Mouse (Mus musculus) right cerebral cortex, postnatal 10 days (tissue): Measurements from ENCODE around the gene Slc11a2.
"Not testable (repeated sequence)": the region's sequence is repeated elsewhere in the genome, so short reads cannot be mapped to it uniquely, and the experiment has no call there.

Experiments
- DNase-seq, 2 experiments: peaks; one replicate each; pipeline ENCODE4 v3.0.0; 2021; ENCODE audit warnings: low spot score in 2 of 2

Gene Slc11a2

DNA sequence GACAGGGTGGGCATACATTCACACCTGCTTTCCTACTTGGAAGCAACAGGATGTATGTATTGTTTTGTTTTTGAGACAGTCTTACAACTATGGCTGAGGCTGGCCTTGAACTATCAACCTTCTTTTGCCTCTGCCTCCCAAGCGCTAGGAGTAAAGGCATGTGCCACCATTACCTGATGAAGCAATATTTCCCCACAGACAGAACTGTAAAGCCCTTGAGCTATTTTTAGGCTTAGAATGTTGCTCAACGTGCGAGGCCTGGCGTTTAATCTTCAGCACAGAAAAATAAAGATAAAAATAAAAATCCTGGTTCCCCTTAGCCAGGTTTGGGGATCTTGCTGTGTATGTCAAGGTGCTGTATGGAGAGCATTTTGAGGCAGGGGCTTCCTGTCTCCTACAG, 11.2 kb upstream of the Slc11a2 start:
- no peak for DNase-seq

DNA sequence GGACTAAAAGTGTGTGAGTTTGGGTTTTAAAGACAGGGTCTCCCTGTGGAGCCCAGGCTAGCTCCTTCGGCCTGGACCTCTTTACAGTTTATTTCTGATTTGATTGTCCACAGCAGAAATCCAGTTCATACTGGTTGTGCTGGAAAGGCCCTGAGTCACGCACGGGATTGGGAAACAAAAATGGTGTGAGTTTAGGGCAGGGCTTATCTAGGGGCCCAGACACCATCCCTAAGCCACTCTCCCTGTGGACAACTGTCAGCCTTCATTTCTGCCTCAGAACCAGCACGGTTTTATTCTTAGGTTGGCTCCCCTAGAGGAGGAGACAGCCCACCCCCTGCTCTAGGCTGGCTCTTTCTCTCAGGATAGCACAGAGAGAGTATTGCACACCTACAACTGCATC, 8.4 kb upstream of the Slc11a2 start:
- no peak for DNase-seq

DNA sequence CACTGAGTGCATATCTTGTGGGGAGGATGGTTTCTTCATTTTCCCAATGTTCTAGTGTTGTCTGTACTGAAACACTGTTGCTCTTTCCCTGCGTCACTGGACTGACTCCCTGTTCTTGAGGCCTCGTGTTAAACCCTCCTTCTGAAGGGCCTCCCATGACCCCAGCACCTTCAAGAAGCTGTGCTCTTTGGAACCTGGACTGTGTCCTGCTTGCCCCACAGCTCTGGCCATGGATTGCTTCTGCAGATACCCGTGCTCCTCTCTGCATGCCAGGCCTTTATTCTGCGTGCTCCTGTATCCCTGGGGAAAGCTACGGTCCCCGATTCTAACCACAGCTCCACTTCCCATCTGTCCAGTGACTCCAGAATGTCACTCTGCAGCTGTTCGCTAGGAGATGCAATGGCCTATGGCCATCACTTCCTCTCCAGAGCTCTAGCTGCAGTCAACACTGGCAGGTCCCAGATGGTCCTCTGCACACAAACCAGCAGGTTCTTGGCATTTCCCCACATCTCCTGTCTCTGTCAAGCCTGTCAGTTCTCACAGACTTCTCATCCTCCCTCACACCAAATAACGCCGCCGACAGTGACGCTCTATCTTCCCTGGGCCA, 5.2 kb upstream of the Slc11a2 start:
- DNase-seq: no peak

DNA sequence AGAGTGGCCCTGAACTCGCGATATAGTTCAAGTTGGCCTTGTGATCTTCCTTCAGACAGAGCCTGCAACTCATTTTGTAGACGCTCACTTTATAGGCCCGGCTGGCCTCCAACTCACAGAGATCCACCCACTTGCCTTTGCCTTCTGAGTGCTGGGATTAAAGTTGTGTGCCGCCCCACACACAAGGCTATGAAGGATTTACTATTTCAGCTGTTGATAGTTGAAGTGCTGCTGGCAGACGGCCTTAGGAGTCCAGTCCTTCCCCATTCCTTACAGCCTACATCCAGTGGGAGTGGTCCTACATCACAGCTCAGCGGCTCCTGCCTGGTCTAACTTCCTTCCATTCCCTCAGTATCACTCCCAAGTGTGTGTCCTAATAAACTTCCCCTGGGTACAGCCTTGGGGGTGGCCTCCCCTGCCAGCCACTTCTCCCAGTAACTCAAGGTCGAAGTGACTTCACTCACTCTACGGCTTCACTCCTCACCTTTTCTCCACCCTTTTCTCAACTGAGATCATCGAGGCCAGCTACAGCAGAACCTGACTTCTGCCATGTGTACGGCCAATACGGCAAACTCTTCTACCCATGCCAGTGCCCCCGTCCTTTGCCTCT, 3.5 kb upstream of the Slc11a2 start:
- no peak for DNase-seq

DNA sequence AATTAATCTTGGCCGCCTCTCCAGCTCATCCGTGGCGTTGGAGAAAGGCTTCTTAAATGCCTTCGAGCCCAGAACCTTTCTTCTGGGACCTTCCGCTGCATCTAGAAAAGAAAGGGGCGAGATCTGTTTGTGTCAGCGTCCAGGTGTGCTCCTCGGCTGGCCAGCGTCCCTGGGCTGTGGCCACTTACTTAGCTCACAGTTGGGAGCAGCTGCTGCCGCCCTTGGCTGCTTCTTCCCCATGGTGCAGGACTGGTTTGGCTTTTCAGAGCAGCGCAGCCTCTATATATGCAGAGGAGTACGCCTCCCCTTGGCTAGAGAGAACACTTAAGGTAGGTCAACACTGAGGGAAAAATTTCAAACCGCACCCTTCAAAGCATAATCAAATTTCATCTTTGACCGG, 956 bp downstream of the Slc11a2 start:
- DNase-seq: no peak

DNA sequence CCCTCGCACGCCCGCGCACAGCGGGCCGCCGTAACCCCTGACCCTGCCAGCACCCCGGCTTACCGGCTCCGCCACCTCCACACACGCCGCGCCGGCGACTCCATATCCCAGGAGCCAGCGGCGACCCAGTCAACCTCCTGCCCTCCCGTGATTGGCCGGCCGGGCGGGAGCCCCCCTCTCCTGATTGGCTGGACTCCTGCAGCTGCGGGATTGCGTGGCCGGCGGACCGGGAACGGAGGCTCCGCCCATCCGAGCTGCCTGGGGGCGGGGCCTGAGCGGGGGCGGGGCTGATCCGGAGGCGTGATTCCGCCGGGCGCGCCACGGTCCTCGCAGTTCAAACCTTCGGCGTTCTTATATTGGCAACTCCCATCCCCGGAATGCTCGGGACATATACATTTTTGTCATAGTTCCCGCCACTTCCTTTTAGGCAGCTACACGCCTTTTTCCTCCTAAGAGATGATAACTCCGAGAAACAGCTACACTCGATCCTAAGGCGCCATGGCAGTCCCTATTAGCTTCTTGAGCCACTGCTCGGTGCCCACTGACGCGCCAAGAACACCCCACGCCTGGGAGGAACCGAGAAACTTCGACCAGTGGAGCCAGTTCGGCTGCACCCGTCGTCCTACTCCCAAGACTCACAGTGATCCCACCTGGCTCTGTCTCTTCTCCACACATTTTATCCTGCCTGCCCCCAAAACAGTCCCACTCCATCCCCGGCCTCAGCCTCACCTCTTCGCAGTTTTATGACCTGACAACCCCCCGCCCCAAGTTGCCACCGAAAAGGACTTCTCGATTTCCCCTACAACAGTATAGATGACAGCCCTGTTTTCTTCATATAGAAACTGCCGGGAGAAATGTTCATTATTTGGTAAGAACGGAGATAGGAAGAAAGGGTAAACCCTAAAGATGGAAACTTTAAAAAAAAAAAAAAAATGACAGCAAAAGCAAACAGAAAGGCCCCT, 1.7 kb downstream of the Slc11a2 start:
- DNase-seq: peak; percentile 98

DNA sequence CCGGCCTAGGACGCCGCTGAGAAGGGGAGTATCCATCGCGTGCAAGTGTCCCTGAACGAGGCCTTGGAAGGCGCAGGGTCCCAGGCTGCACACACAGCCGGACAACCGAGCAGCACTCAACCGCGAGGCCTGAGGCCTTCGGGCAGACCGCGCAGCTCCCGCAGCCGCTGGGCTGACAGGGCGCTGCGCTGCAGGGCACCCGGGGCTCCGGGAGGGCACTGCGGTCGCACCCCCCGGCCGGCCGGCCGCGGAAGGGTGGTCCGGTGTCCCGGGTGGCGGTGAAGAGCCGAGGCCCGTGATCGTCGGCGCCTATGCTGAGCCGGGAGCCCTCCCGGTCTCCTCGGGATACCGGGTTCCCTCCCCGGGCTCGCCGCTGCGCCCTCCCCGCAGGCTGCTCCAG, 2.4 kb downstream of the Slc11a2 start:
- DNase-seq: peak in 1 of 2 experiments; percentile 54

DNA sequence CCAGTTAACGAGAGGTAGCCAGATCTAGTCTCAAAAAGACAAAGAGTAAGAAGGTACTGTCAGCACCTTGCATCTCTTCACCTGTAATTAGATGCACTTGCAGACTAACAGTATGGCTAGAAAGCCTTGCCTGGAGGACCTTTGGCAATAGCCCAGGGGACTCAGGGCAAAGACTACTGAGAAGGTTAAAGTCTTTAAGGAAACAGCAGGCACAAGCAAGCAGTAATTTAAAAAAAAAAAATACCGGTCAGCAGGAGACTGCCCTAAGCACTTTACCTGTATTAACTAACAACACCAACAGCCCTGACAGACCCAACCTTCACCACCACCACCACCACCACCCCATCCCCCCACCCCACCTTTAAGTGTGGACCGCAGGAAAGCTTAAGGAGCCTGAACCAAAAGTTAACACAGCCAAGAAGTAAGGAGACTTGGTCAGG, 3.1 kb downstream of the Slc11a2 start, which contains the start of gene Gm5475:
TSS of gene Gm5475 (plus strand) at position 390 of the 440 bp plus-strand sequence.
- not testable (repeated sequence) for DNase-seq

DNA sequence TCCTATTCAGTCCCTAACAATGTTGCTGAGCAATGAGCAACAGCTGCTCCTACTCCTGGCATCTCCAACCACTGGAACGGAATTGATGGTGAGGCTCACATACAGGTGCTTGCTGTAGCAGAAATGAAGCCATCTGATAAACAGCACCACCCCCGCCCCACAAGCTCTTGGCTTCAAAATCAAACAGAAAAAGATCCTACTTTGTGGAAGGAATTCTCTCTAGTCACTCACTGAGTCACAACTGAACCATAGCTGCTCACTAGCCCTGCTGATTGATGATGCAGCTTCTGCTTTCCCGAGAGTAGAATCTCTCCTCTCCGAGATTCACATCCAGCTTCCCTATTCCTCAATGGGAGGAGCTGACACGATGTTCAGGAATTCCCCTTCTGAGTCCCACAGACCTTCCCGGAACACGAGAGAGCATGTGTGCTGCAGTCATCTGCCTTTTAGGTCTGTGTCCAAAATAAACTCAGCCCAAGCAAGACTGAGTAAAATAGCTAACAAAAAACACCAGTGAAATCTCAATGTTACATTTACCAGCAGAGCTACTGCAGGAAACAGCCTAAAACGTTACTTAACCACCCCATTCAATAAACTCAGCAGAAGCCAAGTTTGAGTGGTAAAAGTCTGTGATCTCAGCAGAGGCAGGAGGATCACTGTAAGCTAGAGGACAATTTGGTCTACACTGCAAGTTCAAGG, 3.7 kb downstream of the Slc11a2 start:
- no peak for DNase-seq

DNA sequence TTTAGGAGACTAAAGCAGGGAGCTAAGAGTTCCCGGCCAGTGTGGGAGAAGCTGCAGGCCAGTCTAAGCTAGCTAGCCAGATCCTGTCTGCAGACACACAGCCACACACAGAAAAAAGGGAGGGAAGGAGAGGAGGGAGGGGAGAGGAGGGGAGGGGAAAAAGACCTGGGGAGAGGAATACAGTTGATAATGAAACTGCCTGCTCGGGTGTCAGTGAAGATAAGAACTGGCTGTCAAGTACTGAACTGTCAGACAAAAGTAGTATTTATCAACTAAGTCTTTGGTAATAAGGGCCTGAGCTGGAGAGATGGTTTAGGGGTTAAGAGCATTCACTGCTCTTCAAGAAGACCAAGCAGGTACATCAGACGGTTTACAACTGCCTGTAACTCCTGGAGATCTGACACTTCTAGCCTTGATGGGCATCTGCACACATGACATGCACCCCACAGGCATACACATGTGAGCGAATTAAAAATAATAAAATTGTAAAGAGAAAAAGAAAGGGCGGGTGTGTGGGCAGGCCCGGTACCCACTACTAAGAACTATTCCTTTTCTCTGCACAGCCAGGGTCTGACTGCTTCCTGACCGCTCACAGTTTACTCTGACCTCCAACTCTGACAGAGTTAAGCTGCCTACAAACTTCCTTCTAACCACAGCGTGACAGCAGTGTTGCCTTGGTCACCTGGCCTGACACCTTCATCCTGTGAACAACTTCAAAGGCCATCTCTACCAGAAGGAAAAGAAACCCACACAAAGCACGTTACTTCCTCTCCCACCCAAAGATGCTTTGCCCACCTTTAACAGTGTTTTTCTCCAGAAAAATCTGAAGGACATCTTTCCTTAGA, 4.7 kb downstream of the Slc11a2 start:
- no peak for DNase-seq

DNA sequence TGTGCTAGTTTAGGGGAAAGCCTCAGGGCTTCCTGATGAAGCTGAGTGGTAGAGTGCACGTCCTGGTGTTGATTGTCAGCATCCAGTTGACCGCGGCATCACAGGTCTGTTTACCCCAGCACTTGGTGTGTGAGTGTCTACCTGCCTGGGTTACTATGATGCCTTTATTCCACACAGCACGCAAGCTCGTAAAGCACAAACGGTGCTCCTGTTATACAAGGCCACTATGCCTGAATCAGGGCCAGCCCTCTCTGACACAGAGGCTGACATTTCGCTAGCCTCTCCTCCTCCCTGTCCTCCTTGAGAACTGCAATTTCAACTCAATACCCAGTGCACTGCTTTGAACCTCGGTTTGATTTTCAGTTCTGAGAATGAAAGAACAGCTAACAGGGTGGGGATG, 5.6 kb downstream of the Slc11a2 start:
- DNase-seq: no peak

DNA sequence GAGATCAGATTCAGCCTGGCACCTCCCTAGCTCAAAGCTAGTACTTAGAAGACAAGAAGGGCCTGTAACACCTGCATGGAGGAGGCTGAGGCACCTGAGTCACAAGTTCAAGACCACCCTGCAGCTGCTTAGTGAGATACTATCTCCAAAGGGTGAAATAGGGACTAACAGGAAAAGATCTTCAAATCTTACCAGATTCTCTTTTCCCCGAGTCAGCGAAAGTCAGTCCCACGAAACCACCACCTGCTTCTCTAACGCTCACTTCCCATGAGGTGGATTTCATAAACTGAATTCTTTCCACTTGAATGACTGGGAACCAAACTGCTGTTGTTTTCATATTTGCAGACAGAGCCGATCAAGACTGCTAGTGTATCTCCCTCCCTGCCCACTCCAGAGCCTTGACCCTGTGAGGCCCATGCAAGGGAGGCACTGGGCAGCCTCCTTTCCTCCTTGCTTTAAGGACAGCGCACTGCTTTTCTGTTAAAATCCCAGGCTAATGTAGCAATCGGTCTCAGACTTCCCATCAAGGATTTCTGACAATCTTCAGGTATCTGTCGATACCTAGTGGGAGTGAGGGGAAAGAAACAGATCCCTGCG, 6.9 kb downstream of the Slc11a2 start:
- DNase-seq: no peak

DNA sequence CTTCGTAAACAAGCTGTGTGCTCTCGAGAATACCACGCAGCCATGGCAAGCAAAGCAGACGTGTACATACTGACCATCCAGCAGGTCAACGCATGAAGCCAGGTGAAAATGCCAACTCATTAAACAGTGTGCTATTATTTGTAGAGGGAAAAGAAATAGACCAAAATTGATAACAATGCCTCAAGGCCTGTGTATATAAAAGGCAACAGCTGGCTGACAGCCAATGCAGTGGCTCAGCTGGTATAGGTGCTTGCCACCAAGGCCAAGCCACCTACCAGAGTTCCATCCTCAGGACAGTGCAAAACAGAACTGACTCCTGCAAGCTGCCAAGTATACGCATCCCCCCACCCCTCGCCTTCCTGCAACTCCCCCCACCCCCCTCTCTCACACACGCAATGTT, 9.2 kb downstream of the Slc11a2 start:
- no peak for DNase-seq

DNA sequence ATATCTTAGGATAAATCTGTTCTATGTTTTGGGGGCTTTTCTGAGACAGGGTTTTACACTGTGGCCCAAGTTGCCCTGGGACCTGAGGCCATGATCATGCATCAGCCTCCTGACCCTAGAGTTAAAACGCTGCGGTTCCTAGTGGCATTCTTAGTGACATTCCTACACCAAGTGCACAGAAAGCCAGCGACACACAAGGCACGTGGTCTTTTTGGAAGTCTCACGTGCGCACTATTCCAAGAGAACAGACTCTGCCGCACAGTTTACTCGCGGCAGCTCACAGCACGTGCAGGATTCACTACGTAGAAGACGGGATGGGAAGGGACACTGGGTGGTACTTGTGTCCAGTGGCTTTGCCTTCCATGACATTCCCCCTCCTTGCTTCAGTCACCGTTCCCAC, 9.9 kb downstream of the Slc11a2 start:
- DNase-seq: no peak

DNA sequence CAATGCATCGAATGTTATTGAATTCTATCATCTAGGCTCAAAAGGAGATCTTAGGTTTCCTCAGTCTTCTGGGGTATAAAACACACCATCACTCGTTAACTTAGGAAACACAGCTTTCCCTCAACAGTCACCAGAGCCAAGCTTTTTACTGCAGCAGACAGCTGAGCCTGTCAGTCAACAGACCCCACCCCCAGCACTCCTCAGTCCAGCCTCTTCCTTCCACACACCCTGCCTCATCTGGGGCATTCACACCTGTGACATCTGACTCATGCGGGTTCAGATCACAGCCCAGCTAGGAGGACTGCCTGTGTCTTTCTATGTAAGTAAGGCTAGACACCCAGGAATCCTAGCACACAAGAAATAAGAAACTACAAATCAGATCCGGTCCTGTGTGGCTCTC, 10.9 kb downstream of the Slc11a2 start:
- DNase-seq: no peak

DNA sequence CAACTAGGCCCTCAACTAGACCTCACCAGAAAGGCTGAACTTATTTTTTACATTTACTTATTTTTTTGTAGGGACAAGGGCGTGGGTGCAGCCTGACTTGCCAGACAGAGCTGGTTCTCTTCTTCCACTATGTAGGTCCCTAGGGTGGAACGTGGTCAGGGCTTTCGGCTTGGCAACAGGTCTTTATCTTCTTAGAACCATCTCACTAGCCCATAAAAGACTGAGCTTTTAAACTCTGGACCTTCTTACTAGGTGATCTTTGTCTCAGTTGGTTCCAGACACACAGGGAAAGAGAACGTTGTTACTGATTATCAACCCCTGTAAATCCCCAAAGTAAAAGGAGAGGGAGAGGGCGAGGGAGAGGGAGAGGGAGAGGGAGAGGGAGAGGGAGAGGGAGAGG, 11.6 kb downstream of the Slc11a2 start:
- no peak for DNase-seq

DNA sequence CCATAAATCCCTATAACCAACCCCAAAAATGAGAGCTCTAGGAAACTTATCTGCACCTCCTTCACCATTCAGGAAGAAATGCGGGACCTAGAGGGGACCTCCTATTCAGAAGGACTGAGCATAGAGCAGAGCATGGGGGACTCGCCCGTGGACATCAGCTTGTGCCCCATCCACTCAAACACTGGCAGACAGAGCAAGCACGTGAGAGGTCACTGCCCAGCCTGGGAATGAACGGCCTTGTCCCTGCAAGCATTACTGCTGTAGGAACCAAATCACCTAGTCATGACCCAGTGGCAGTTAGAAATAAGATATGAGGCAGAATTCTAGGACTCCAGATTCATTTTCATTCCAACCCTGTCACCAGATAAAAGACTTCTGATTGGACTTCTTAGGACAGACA, 13.1 kb downstream of the Slc11a2 start:
- DNase-seq: no peak

DNA sequence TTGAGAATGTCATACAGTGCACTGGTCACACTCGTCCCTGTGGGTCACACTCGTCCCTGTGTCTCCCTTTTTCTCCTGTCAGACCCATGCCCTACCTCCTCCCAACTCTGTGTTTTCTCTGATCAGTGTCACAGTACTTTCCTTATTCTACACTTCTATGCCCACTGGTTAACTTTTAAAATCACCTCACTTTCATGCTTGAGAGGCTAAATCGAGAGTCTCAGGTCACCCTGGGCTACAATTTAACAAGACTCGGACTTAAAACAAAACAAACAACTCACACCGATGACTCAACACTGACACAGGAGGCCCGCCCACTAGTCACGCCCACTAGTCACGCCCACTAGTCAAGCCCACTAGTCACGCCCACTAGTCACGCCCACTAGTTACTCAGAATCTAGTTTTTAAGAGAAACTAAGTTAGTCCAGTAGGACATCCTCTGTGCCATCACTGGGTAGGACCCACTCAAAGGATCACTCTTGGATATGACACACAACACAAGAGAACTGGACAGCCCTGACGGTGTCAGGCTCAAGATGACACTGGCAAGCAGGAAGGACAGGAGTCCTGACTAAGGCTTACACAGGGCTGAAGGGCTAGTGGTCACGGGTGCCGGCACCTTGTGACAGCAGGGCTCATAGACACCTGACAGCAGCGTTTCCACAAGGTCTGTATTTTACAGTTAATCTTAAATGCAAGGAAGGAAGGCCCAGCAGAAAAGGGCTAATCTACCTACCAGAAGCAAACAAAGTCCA, 13.8 kb downstream of the Slc11a2 start:
- no peak for DNase-seq

DNA sequence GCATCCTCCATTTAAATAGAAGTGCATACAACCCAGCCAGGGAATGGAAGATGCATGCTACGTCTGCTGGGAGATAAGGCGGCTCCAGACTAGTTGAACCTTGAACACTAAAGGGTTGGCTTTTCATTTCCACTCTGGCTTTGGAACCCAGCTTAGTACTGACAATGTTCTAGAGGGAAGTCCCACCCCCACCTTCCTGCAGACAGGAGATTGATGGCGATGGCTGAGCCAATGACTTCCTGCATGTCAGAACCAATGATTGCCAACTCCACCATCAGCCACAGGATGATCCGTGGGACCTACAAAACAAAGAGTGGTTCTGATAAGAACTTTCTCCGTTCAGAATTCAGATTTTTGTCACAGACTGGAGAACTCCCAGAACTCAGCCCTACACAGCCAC, 18.8 kb downstream of the Slc11a2 start:
- DNase-seq: no peak
